Mouse (Mus musculus): ENCODE results near the gene Dazl. TPM values are rescaled to one million over a fixed set of nuclear protein-coding genes. Genes with fewer than 3 reads are reported as not detected.

Gene Dazl
- polyA plus RNA-seq, 1 experiment from 2014 or later, result 0.15 TPM

DNA sequence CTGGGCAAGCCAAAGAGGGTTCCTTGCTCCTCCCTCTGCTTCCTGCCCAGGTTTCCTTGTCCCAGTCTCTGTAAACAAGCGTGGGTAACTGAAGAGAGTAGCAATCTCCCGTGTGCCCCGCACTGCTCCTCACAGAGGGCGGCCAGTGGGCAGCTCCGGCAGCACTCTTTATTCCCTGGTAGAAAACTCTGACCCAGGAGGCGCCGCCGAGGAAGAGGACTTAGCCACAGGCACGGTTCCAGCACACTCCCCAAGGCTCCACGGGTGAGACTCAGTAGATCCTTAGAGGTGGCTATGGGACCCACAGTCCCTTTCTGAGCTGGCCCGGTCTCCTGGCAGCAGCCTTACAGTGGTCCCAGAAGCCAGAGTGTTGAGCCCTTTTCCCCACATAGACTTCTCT lies 50.1 kb downstream of the Dazl start:
- Histone ChIP-seq H3K36me3 (ENCODE audit: control insufficient read depth, insufficient read depth, low read length) (no peaks in the 10 kb centered on the region), H3K9ac (ENCODE audit: low read length) (no peak overlapping the region), H3K9me3 (replicated peaks; ENCODE audit: control insufficient read depth, low read length) (no peaks in the 10 kb centered on the region), H3K27ac (ENCODE audit: low read length) (no peak overlapping the region), H3K4me1 (ENCODE audit: control insufficient read depth, insufficient read depth, low read length) (no peaks in the 10 kb centered on the region), H3K27me3 (ENCODE audit: control insufficient read depth, insufficient read depth, low read length) (no peaks in the 10 kb centered on the region), H3K4me3 (replicated peaks; ENCODE audit: low read length) (no peak overlapping the region), H3K4me2 (ENCODE audit: low read depth, low read length) (no peak overlapping the region)
- WGBS, result 79% methylated on average over 11 of the region's 11 CpGs
- no peak for ATAC-seq (ENCODE audit: insufficient read depth, low FRiP score)

DNA sequence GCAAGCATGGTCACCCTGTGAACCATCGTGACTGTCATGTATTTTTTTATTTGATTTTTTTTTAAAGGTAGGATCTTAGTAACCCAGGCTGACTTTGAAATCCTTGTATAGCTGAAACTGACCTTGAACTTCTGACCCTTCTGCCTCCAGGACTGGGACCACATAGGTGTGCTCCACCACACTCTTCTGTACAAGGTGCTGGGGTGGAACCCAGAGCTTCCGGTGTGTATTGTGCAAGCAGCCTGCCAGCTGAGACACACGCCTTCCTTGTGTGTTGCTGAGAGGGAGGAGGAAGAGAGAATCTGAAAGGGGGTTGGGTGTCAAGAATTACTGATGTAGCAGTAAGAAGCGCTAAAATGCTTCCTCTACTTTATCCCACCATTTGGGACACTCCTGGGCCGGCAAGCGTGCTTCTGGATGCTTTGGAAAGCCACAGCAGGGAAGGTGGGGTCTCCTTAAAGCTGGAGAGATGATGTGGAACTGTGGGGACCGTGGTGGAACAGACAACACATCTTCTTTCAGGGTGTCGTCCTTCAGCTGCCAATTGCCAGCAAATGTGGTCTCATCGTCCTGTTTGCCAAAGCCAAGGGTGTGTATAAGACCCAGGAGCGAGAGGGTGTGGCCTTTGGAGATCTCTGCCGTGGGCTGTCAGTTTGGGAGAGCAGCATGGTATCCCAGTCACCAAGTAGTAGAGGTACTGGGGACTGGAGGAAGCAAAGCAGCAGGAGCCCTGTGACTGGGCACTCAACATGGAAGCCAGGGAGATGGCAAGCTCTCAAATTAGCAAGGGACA lies 55.4 kb downstream of the Dazl start:
- Histone ChIP-seq H3K4me1 (ENCODE audit: control insufficient read depth, insufficient read depth, low read length) (no peaks in the 10 kb centered on the region), H3K4me3 (replicated peaks; ENCODE audit: low read length) (no peak overlapping the region), H3K9me3 (replicated peaks; ENCODE audit: control insufficient read depth, low read length) (no peaks in the 10 kb centered on the region), H3K27ac (ENCODE audit: low read length) (no peak overlapping the region), H3K36me3 (ENCODE audit: control insufficient read depth, insufficient read depth, low read length) (no peaks in the 10 kb centered on the region), H3K9ac (ENCODE audit: low read length) (no peak overlapping the region), H3K27me3 (ENCODE audit: control insufficient read depth, insufficient read depth, low read length) (no peaks in the 10 kb centered on the region), H3K4me2 (ENCODE audit: low read depth, low read length) (no peak overlapping the region)
- 58% methylated on average over 11 of the region's 11 CpGs for WGBS
- no peak for ATAC-seq (ENCODE audit: insufficient read depth, low FRiP score)

DNA sequence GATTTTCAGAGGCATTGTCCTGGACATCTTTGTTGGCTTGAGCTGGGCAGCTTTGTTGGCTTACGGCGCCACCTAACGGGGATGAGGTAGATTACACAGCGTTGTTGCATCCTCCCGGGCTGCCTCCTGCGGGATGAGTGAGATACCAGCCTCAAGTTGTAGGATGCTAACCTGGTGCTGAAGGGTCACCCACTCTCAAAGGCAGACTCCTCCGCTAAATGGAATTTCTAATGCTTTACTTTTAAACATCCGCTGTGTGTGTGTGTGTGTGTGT lies 56.1 kb downstream of the Dazl start:
- no peaks in the 10 kb centered on the region for H3K27me3 ChIP-seq (ENCODE audit: control insufficient read depth, insufficient read depth, low read length)
- H3K9ac ChIP-seq (ENCODE audit: low read length), result no peak overlapping the region
- H3K4me1 ChIP-seq (ENCODE audit: control insufficient read depth, insufficient read depth, low read length), result no peaks in the 10 kb centered on the region
- peak; percentile 53; the same call in 1 of the 2 replicates for ATAC-seq (ENCODE audit: insufficient read depth, low FRiP score)
- no peak overlapping the region for H3K27ac ChIP-seq (ENCODE audit: low read length)
- H3K4me2 ChIP-seq (ENCODE audit: low read depth, low read length), result no peak overlapping the region
- H3K36me3 ChIP-seq (ENCODE audit: control insufficient read depth, insufficient read depth, low read length), result no peaks in the 10 kb centered on the region
- WGBS, result 6% methylated on average over 8 of the region's 8 CpGs
- H3K9me3 ChIP-seq (replicated peaks; ENCODE audit: control insufficient read depth, low read length), result no peaks in the 10 kb centered on the region
- no peak overlapping the region for H3K4me3 ChIP-seq (replicated peaks; ENCODE audit: low read length)

- WGBS, result 52% methylated on average over 9 of the region's 9 CpGs
- Histone ChIP-seq H3K9me3 (replicated peaks; ENCODE audit: control insufficient read depth, low read length) (no peaks in the 10 kb centered on the region), H3K27me3 (ENCODE audit: control insufficient read depth, insufficient read depth, low read length) (no peaks in the 10 kb centered on the region), H3K36me3 (ENCODE audit: control insufficient read depth, insufficient read depth, low read length) (no peaks in the 10 kb centered on the region), H3K4me1 (ENCODE audit: control insufficient read depth, insufficient read depth, low read length) (no peaks in the 10 kb centered on the region), H3K9ac (ENCODE audit: low read length) (no peak overlapping the region), H3K4me2 (ENCODE audit: low read depth, low read length) (no peak overlapping the region), H3K4me3 (replicated peaks; ENCODE audit: low read length) (no peak overlapping the region), H3K27ac (ENCODE audit: low read length) (no peak overlapping the region)
- no peak for ATAC-seq (ENCODE audit: insufficient read depth, low FRiP score)
These were observed 56.6 kb downstream of the Dazl start for GRCm38 (mm10) chr17:50236702-50237435.

GRCm38 (mm10) chr17:50235943-50236701 lies 57.3 kb downstream of the Dazl start:
- Histone ChIP-seq H3K4me2 (ENCODE audit: low read depth, low read length) (no peak overlapping the region), H3K36me3 (ENCODE audit: control insufficient read depth, insufficient read depth, low read length) (no peaks in the 10 kb centered on the region), H3K9ac (ENCODE audit: low read length) (no peak overlapping the region), H3K27me3 (ENCODE audit: control insufficient read depth, insufficient read depth, low read length) (no peaks in the 10 kb centered on the region), H3K4me3 (replicated peaks; ENCODE audit: low read length) (no peak overlapping the region), H3K9me3 (replicated peaks; ENCODE audit: control insufficient read depth, low read length) (no peaks in the 10 kb centered on the region), H3K4me1 (ENCODE audit: control insufficient read depth, insufficient read depth, low read length) (no peaks in the 10 kb centered on the region), H3K27ac (ENCODE audit: low read length) (no peak overlapping the region)
- no peak for ATAC-seq (ENCODE audit: insufficient read depth, low FRiP score)
- 67% methylated on average over 13 of the region's 13 CpGs for WGBS

- 89% methylated on average over 5 of the region's 5 CpGs for WGBS
- no peak overlapping the region for H3K9ac ChIP-seq (ENCODE audit: low read length)
- H3K36me3 ChIP-seq (ENCODE audit: control insufficient read depth, insufficient read depth, low read length), result no peaks in the 10 kb centered on the region
- no peaks in the 10 kb centered on the region for H3K4me1 ChIP-seq (ENCODE audit: control insufficient read depth, insufficient read depth, low read length)
- H3K27ac ChIP-seq (ENCODE audit: low read length), result no peak overlapping the region
- no peak for ATAC-seq (ENCODE audit: insufficient read depth, low FRiP score)
- no peak overlapping the region for H3K4me2 ChIP-seq (ENCODE audit: low read depth, low read length)
- no peaks in the 10 kb centered on the region for H3K9me3 ChIP-seq (replicated peaks; ENCODE audit: control insufficient read depth, low read length)
- H3K27me3 ChIP-seq (ENCODE audit: control insufficient read depth, insufficient read depth, low read length), result no peaks in the 10 kb centered on the region
- no peak overlapping the region for H3K4me3 ChIP-seq (replicated peaks; ENCODE audit: low read length)
These were observed 59.5 kb downstream of the Dazl start for GRCm38 (mm10) chr17:50233956-50234355.

DNA sequence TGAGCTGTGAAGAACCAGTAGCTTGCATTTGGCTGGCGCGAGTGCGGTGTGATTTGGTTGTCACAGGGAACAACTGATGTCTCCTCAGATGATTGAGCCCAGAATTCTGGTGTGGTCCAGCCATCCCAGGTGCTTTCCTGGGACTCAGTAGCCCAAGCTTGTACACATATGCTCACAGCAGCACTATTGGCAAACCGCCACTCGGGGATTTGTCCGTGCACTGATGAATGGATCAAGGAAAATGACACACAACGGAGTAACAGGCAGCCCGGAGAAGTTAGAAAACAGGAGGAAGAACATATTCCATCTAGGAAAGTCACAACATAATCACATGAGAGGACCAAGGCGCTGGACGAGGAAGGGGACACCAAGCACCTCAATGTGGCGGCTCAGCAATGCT lies 60.6 kb downstream of the Dazl start:
- Histone ChIP-seq H3K27ac (ENCODE audit: low read length) (no peak overlapping the region), H3K4me1 (ENCODE audit: control insufficient read depth, insufficient read depth, low read length) (no peaks in the 10 kb centered on the region), H3K9me3 (replicated peaks; ENCODE audit: control insufficient read depth, low read length) (no peaks in the 10 kb centered on the region), H3K27me3 (ENCODE audit: control insufficient read depth, insufficient read depth, low read length) (no peaks in the 10 kb centered on the region), H3K36me3 (ENCODE audit: control insufficient read depth, insufficient read depth, low read length) (no peaks in the 10 kb centered on the region), H3K9ac (ENCODE audit: low read length) (no peak overlapping the region), H3K4me2 (ENCODE audit: low read depth, low read length) (no peak overlapping the region), H3K4me3 (replicated peaks; ENCODE audit: low read length) (no peak overlapping the region)
- WGBS, result 84% methylated on average over 11 of the region's 11 CpGs
- ATAC-seq (ENCODE audit: insufficient read depth, low FRiP score), result no peak

DNA sequence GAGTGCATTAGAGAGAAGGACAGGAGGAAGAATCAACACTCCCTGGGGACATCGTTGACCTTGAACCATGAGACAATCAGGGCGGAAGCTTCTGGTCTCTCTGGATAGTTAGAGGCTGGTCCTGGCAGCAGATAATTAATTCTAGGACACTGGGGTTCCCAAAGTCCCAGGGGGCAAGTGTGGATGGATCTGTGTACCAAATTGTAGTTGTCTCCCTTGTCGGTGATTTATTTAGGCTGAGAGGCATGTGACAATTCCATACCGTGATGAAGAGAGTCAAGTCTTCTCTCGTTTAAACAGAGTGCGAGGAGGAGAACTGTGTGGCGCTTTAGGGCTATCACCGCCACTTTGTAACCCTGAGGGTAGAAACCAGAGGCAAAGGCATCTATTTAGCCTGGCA lies 62.2 kb downstream of the Dazl start:
- Histone ChIP-seq H3K27me3 (ENCODE audit: control insufficient read depth, insufficient read depth, low read length) (no peaks in the 10 kb centered on the region), H3K9ac (ENCODE audit: low read length) (no peak overlapping the region), H3K36me3 (ENCODE audit: control insufficient read depth, insufficient read depth, low read length) (no peaks in the 10 kb centered on the region), H3K27ac (ENCODE audit: low read length) (no peak overlapping the region), H3K4me2 (ENCODE audit: low read depth, low read length) (no peak overlapping the region), H3K9me3 (replicated peaks; ENCODE audit: control insufficient read depth, low read length) (no peaks in the 10 kb centered on the region), H3K4me1 (ENCODE audit: control insufficient read depth, insufficient read depth, low read length) (no peaks in the 10 kb centered on the region), H3K4me3 (replicated peaks; ENCODE audit: low read length) (no peak overlapping the region)
- 87% methylated on average over 8 of the region's 8 CpGs for WGBS
- ATAC-seq (ENCODE audit: insufficient read depth, low FRiP score), result no peak

DNA sequence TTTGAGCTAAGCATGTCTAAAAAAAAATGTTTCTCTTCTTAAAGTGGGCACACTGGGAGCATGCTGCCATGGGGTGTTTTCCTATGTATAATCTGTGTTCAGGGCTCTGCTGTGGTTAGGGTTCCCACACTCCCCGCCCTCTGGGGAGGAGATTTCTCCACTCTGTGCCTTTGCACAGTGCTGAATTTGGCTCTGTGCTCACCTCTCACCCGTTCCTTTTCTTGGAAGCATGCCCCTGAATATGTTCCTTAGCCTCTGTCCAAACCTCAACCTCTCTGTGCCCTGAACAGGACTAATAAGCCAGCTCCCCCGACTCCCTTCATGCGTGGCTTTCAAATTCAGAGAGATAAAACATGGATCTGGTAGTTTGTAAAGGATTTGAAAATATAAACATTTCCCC lies 63.9 kb downstream of the Dazl start:
- 36% methylated on average over 4 of the region's 4 CpGs for WGBS

More for the DNA sequence above, 63.9 kb downstream of the Dazl start:
- no peak overlapping the region for H3K4me2 ChIP-seq (ENCODE audit: low read depth, low read length)
- H3K27me3 ChIP-seq (ENCODE audit: control insufficient read depth, insufficient read depth, low read length), result no peaks in the 10 kb centered on the region
- H3K9ac ChIP-seq (ENCODE audit: low read length), result no peak overlapping the region
- H3K4me3 ChIP-seq (replicated peaks; ENCODE audit: low read length), result no peak overlapping the region
- H3K9me3 ChIP-seq (replicated peaks; ENCODE audit: control insufficient read depth, low read length), result no peaks in the 10 kb centered on the region
- H3K36me3 ChIP-seq (ENCODE audit: control insufficient read depth, insufficient read depth, low read length), result no peaks in the 10 kb centered on the region
- H3K27ac ChIP-seq (ENCODE audit: low read length), result no peak overlapping the region
- H3K4me1 ChIP-seq (ENCODE audit: control insufficient read depth, insufficient read depth, low read length), result no peaks in the 10 kb centered on the region
- ATAC-seq (ENCODE audit: insufficient read depth, low FRiP score), result peak; percentile 47; the same call in 1 of the 2 replicates

All from stomach, embryonic 16.5 days (tissue).